Mouse (Mus musculus) liver, adult 2 months (tissue): ENCODE measurements around the gene Itgad. TPM values are rescaled to one million over a fixed set of nuclear protein-coding genes. Genes with fewer than 3 reads are reported as not detected.

Source experiments
- DNase-seq: peaks from one replicate; pipeline ENCODE4 v3.0.0-alpha.2; 2011; ENCODE audit warnings: low read depth, low spot score; ENCODE audit errors: extremely low read depth
- H3K27ac ChIP-seq: fragments of 200-500 bp; replicated peaks from 2 replicates; pipeline ENCODE4 v1.5.1; 2012; ENCODE audit warnings: low read depth, mild to moderate bottlenecking, control low read depth, inconsistent platforms, low read length; ENCODE audit not compliant: insufficient read depth
- H3K27me3 ChIP-seq: fragments of 200-500 bp; 2 replicates; pipeline ENCODE4 v1.6.1; 2012; ENCODE audit warnings: mild to moderate bottlenecking, moderate library complexity, low read length, inconsistent platforms; ENCODE audit not compliant: control insufficient read depth, insufficient read depth
- H3K36me3 ChIP-seq: fragments of 200-500 bp; 2 replicates; pipeline ENCODE4 v1.6.1; 2012; ENCODE audit warnings: low read length, inconsistent platforms; ENCODE audit not compliant: control insufficient read depth, insufficient read depth
- H3K4me1 ChIP-seq: fragments of 200-500 bp; 2 replicates; pipeline ENCODE4 v1.6.1; 2011; ENCODE audit warnings: low read length; ENCODE audit not compliant: control insufficient read depth, insufficient read depth
- H3K4me3 ChIP-seq: fragments of 200-500 bp; 2 replicates; pipeline ENCODE4 v1.5.1; 2011; ENCODE audit warnings: low read depth, mild to moderate bottlenecking, control low read depth, low read length, moderate library complexity; ENCODE audit not compliant: insufficient read depth
- H3K79me2 ChIP-seq: fragments of 200-500 bp; 2 replicates; pipeline ENCODE4 v1.6.1; 2012; ENCODE audit warnings: inconsistent platforms, mild to moderate bottlenecking, low read length, moderate library complexity; ENCODE audit not compliant: control insufficient read depth, insufficient read depth
- H3K9ac ChIP-seq: fragments of 200-500 bp; 2 replicates; pipeline ENCODE4 v1.6.1; 2012; ENCODE audit warnings: low read depth, mild to moderate bottlenecking, control low read depth, inconsistent platforms, low read length
- CTCF ChIP-seq: fragments of 200-500 bp; IDR thresholded peaks from 2 replicates; pipeline ENCODE4 v1.5.1; 2011; ENCODE audit warnings: low read depth, low read length, control low read depth
- POLR2A ChIP-seq: fragments of 200-500 bp; IDR thresholded peaks from 2 replicates; pipeline ENCODE4 v1.6.1; 2011; ENCODE audit warnings: low read length, control low read depth; ENCODE audit not compliant: insufficient read depth; ENCODE audit errors: extremely low read depth
- WGBS: fragments of 180-500 bp; shearing (Covaris S2); methylation state at CpG from one replicate; pipeline ENCODE4 v1.1.7; 2018; 5-methylcytosine and 5-hydroxymethylcytosine counted together
- polyA plus RNA-seq: library from polyadenylated mRNA; depleted of rRNA; stranded (reverse); fragments of >200 nt; gene quantifications from 2 replicates; pipeline ENCODE4 v1.2.3, GENCODE M21; 2012; rRNA removed
- total RNA-seq: library from RNA; depleted of rRNA; stranded (reverse); fragments of >200 nt; gene quantifications from 2 replicates; pipeline ENCODE4 v1.2.3, GENCODE M21; 2014; rRNA removed

Itgad gene
- 0.09 TPM in 1 of 2 replicates, not detected in the other for total RNA-seq
- polyA plus RNA-seq, result 0.02 TPM in 1 of 2 replicates, not detected in the other

- TF ChIP-seq POLR2A (no peak), CTCF (no peak)
- Histone ChIP-seq H3K9ac (no peak within 1 kb of the TSS), H3K36me3 (no peaks in the 10 kb centered on the region), H3K27ac (no peak within 1 kb of the TSS), H3K4me3 (no peak within 1 kb of the TSS), H3K27me3 (no peaks in the 10 kb centered on the region), H3K79me2 (no peaks in the 10 kb centered on the region), H3K4me1 (no peaks in the 10 kb centered on the region)
- DNase-seq, result no peak
- WGBS, result 93% methylated on average over 21 of the region's 21 CpGs
Measured at GRCm38 (mm10) chr7:128154076-128154475, at the start of gene Itgad. Itgad (plus strand) TSS chr7:128154376.

GRCm38 (mm10) chr7:128105246-128105645 is 48.9 kb upstream of the Itgad start:
- no peak for DNase-seq
- Histone ChIP-seq H3K4me1 (no peaks in the 10 kb centered on the region), H3K79me2 (no peaks in the 10 kb centered on the region), H3K27me3 (no peaks in the 10 kb centered on the region), H3K36me3 (no peaks in the 10 kb centered on the region), H3K27ac (no peak overlapping the region), H3K4me3 (no peak overlapping the region), H3K9ac (no peak overlapping the region)
- TF ChIP-seq CTCF (no peak), POLR2A (no peak)
- WGBS, result 73% methylated on average over 4 of the region's 4 CpGs

GRCm38 (mm10) chr7:128107462-128107861 is 46.7 kb upstream of the Itgad start:
- Histone ChIP-seq H3K79me2 (no peaks in the 10 kb centered on the region), H3K9ac (no peak overlapping the region), H3K4me1 (no peaks in the 10 kb centered on the region), H3K27ac (no peak overlapping the region), H3K4me3 (no peak overlapping the region), H3K27me3 (no peaks in the 10 kb centered on the region), H3K36me3 (no peaks in the 10 kb centered on the region)
- no peak for DNase-seq
- TF ChIP-seq CTCF, result no peak
- TF ChIP-seq POLR2A, result no peak
- WGBS, result 94% methylated on average over 7 of the region's 7 CpGs

DNA sequence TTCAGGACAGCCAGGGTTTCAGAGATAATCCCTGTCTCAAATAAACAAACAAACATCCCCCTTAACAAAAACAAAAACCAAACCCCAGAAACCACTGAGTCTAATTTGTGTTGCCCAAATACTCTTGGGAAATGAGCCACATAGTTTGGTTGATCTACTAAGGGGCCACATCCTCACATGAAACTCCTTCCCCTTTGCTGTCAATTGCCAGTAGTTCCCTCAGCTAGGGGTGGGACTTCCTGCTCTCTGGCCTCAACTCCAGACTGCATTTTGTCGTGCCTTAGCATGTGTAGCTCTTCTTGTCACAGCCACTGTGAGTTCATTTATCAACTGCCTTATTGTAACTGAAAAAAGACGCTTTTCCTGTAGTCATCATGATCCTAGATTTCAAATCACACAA is 43.9 kb upstream of the Itgad start:
- 70% methylated on average over 2 of the region's 2 CpGs for WGBS
- TF ChIP-seq CTCF (no peak), POLR2A (no peak)

DNA sequence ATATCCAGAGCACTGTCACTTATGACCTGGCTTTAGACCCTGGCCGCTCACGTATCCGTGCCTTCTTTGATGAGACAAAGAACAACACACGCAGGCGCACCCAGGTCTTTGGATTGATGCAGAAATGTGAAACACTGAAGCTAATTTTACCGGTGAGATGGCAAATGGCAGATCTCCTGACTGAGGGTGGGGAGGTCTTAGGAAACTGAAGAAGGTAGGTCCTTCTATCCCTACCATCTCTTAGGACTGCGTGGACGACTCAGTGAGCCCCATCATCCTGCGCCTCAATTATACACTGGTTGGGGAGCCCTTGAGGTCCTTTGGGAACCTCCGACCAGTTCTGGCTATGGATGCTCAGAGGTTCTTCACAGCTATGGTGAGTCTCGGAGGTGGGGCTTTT is 42.0 kb upstream of the Itgad start:
- 87% methylated on average over 11 of the region's 11 CpGs for WGBS
- DNase-seq, result no peak

More for the DNA sequence above, 43.9 kb upstream of the Itgad start:
- H3K27ac ChIP-seq, result no peak overlapping the region
- no peaks in the 10 kb centered on the region for H3K36me3 ChIP-seq
- H3K27me3 ChIP-seq, result no peaks in the 10 kb centered on the region
- no peaks in the 10 kb centered on the region for H3K4me1 ChIP-seq
- H3K9ac ChIP-seq, result no peak overlapping the region
- no peak for DNase-seq
- H3K79me2 ChIP-seq, result no peaks in the 10 kb centered on the region
- no peak overlapping the region for H3K4me3 ChIP-seq

GRCm38 (mm10) chr7:128114371-128115105 is 39.6 kb upstream of the Itgad start:
- WGBS, result 94% methylated on average over 11 of the region's 11 CpGs
- H3K27me3 ChIP-seq, result no peaks in the 10 kb centered on the region
- H3K4me3 ChIP-seq, result no peak overlapping the region

More for the DNA sequence above, 42.0 kb upstream of the Itgad start:
- Histone ChIP-seq H3K79me2 (no peaks in the 10 kb centered on the region), H3K27me3 (no peaks in the 10 kb centered on the region), H3K4me3 (no peak overlapping the region), H3K27ac (no peak overlapping the region), H3K36me3 (no peaks in the 10 kb centered on the region), H3K9ac (no peak overlapping the region), H3K4me1 (no peaks in the 10 kb centered on the region)
- TF ChIP-seq POLR2A (no peak), CTCF (no peak)

More at GRCm38 (mm10) chr7:128114371-128115105, 39.6 kb upstream of the Itgad start:
- DNase-seq, result no peak
- Histone ChIP-seq H3K79me2 (no peaks in the 10 kb centered on the region), H3K27ac (no peak overlapping the region), H3K4me1 (no peaks in the 10 kb centered on the region), H3K36me3 (no peaks in the 10 kb centered on the region), H3K9ac (no peak overlapping the region)
- no peak for TF ChIP-seq POLR2A
- TF ChIP-seq CTCF, result no peak
